Mouse (Mus musculus) heart, postnatal 0 days (tissue): ENCODE data around the gene Pgm5. TPM values are rescaled to one million over a fixed set of nuclear protein-coding genes. Genes with fewer than 3 reads are reported as not detected.

Experiments
- ATAC-seq: fragments of 200-750 bp; cut with Nextera tagmentation; 2 replicates; pipeline ENCODE4 v1.8.0; 2017; ENCODE audit warnings: low read depth, moderate number of reproducible peaks, moderate library complexity; ENCODE audit not compliant: insufficient read depth
- DNase-seq: peaks from one replicate; pipeline ENCODE4 v3.0.0-alpha.2; 2016; ENCODE audit warnings: low spot score
- H3K27ac ChIP-seq: fragments of 300-500 bp; sonication (generic); 2 replicates; pipeline ENCODE4 v1.5.1; 2014; ENCODE audit warnings: low read depth, mild to moderate bottlenecking
- H3K27me3 ChIP-seq: fragments of 300-500 bp; sonication (generic); 2 replicates; pipeline ENCODE4 v1.6.1; 2014; ENCODE audit warnings: low read length, mixed read lengths; ENCODE audit not compliant: control insufficient read depth, insufficient read depth
- H3K36me3 ChIP-seq: fragments of 300-500 bp; sonication (generic); replicated peaks from 2 replicates; pipeline ENCODE4 v1.6.1; 2014; ENCODE audit warnings: low read length, mixed read lengths; ENCODE audit not compliant: control insufficient read depth, insufficient read depth
- H3K4me1 ChIP-seq: fragments of 300-500 bp; sonication (generic); 2 replicates; pipeline ENCODE4 v1.6.1; 2014; ENCODE audit warnings: antibody characterized with exemption; ENCODE audit not compliant: control insufficient read depth, insufficient read depth
- H3K4me2 ChIP-seq: fragments of 300-500 bp; sonication (generic); 2 replicates; pipeline ENCODE4 v1.6.1; 2014; ENCODE audit warnings: low read depth, mild to moderate bottlenecking, low read length, moderate library complexity
- H3K4me3 ChIP-seq: fragments of 300-500 bp; sonication (generic); 2 replicates; pipeline ENCODE4 v1.5.1; 2014; ENCODE audit warnings: low read depth, low read length
- H3K9ac ChIP-seq: fragments of 300-500 bp; sonication (generic); replicated peaks from 2 replicates; pipeline ENCODE4 v1.6.1; 2014; ENCODE audit warnings: low read depth, low read length, mixed read lengths
- H3K9me3 ChIP-seq: fragments of 300-500 bp; sonication (generic); replicated peaks from 2 replicates; pipeline ENCODE4 v1.6.1; 2016; ENCODE audit warnings: low read length; ENCODE audit not compliant: control insufficient read depth
- CTCF ChIP-seq: IDR thresholded peaks from 2 replicates; pipeline ENCODE4 v1.5.1; 2016; ENCODE audit warnings: antibody characterized with exemption, control low read depth, low read depth
- EP300 ChIP-seq: IDR thresholded peaks from 2 replicates; pipeline ENCODE4 v1.6.1; 2016; ENCODE audit warnings: antibody characterized with exemption, low read depth
- WGBS: fragments of 180-500 bp; shearing (Covaris S2); extraction: QIAGEN DNeasy Blood & Tissue Kit; methylation state at CpG from one replicate; pipeline ENCODE4 v1.1.7; 2014; 5-methylcytosine and 5-hydroxymethylcytosine counted together
- polyA plus RNA-seq: library from polyadenylated mRNA; unstranded; fragments of >200 nt; fragmentation: Nextera tagmentation; extraction: Ambion mirVana; gene quantifications from 2 replicates; pipeline ENCODE4 v1.2.1, GENCODE M21; 2015
- total RNA-seq: library from RNA; depleted of rRNA; stranded (reverse); fragments of >200 nt; gene quantifications from 2 replicates; pipeline ENCODE4 v1.2.3, GENCODE M21; 2014; ENCODE audit warnings: low replicate concordance; rRNA removed

Pgm5 gene
- total and polyA plus RNA-seq, 2 experiments from 2014 or later, result 4.9 to 163 TPM

DNA sequence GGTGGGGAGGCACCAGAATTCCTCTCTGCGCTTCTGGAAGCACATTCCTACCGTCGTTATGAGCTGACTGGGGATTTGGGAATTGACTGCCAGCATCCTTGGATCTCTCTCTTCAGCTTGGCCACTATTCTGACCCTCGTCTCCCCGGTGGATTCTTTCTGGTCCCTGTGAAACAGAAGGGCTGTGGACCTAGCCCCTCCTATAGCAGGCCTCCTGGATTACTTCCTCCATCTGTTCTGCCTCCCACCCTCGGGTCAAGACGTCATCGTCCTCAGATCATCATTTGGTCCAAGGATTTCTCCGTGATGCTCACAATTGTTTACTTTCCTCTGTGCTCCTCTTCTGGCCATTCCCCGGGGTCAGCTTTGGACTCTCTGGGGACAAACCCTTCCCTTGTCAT lies 216.7 kb downstream of the Pgm5 start:
- Histone ChIP-seq H3K9ac (no peak overlapping the region), H3K4me2 (no peak overlapping the region), H3K27ac (no peak overlapping the region), H3K4me3 (no peak overlapping the region), H3K9me3 (no peaks in the 10 kb centered on the region), H3K4me1 (no peaks in the 10 kb centered on the region), H3K27me3 (no peaks in the 10 kb centered on the region), H3K36me3 (no peaks in the 10 kb centered on the region)
- WGBS, result 67% methylated on average over 10 of the region's 10 CpGs
- ATAC-seq, result no peak
- TF ChIP-seq CTCF (no peak), EP300 (no peak)
- DNase-seq, result no peak

DNA sequence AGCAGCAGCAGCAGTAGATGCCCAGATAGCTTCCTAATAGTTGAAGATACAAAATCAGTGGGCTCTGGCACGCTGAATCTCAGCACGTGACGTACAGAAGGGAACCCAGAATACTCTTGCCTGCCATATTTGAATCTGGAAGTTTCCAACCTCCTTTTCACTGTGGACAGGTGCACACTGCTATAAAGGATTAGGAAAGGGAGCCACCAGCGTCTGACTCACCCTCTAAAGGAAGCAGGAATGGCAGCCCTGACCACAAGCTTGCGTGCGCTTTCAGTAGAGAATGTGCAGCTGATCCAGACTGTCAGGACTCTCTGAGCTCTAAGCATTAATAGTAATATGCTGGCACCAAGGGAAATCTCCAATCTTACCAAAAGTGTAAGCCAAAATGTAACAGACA lies 220.7 kb downstream of the Pgm5 start:
- H3K9ac ChIP-seq, result no peak overlapping the region
- no peak overlapping the region for H3K4me3 ChIP-seq
- WGBS, result 87% methylated on average over 6 of the region's 6 CpGs
- no peak overlapping the region for H3K4me2 ChIP-seq
- no peak overlapping the region for H3K27ac ChIP-seq
- ATAC-seq, result no peak
- no peaks in the 10 kb centered on the region for H3K27me3 ChIP-seq
- no peaks in the 10 kb centered on the region for H3K4me1 ChIP-seq
- DNase-seq, result no peak
- no peaks in the 10 kb centered on the region for H3K9me3 ChIP-seq
- H3K36me3 ChIP-seq, result no peaks in the 10 kb centered on the region
- TF ChIP-seq CTCF (no peak), EP300 (no peak)

DNA sequence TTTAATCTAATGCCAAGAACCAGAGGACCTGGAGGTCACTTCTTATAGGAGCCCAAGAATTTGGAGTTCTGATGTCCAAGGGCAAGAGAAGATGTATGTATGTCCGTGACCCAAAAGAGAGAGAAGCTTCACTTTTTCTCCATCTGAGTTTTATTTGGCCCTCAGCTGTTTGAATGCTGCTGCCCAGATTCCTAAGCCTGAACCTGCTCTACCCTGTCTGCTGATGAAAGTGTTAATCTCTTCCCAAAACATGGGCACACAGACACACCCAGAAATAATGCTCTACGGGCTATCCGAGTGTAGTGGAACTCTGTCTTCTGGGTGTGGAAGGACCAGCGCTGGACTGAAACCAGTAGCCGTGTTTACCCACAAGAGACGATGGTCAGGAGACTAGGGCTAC lies 223.7 kb downstream of the Pgm5 start:
- Histone ChIP-seq H3K36me3 (no peaks in the 10 kb centered on the region), H3K27me3 (no peaks in the 10 kb centered on the region), H3K9me3 (no peaks in the 10 kb centered on the region), H3K27ac (no peak overlapping the region), H3K4me3 (no peak overlapping the region), H3K9ac (no peak overlapping the region), H3K4me2 (no peak overlapping the region), H3K4me1 (no peaks in the 10 kb centered on the region)
- WGBS, result 92% methylated on average over 6 of the region's 6 CpGs
- TF ChIP-seq EP300 (no peak), CTCF (no peak)
- ATAC-seq, result no peak
- DNase-seq, result no peak

DNA sequence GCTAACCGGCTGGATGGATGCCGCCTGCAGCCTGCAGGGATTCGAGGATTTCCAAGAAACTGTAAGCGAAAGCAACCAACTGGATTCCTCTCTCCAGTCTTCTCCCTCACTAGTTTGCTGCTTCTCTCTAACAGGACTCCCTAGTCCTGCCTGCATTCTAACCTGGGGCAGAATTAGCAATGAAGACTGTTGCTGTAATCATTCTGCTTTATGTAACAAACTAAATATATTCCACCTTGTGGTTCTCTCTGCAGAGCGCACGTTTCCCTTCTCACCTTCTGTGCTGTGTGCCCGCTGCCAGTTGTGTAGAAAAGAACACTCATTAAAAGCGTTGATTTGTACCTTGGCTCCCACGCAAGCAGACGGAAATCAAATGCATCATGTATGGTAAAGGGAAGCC lies 225.0 kb downstream of the Pgm5 start:
- DNase-seq, result no peak
- H3K4me3 ChIP-seq, result no peak overlapping the region
- no peaks in the 10 kb centered on the region for H3K9me3 ChIP-seq
- H3K27ac ChIP-seq, result no peak overlapping the region
- ATAC-seq, result no peak
- H3K27me3 ChIP-seq, result no peaks in the 10 kb centered on the region
- H3K4me1 ChIP-seq, result no peaks in the 10 kb centered on the region
- no peak overlapping the region for H3K4me2 ChIP-seq
- 74% methylated on average over 10 of the region's 10 CpGs for WGBS
- TF ChIP-seq EP300, result no peak
- TF ChIP-seq CTCF, result no peak
- H3K9ac ChIP-seq, result no peak overlapping the region
- no peaks in the 10 kb centered on the region for H3K36me3 ChIP-seq

DNA sequence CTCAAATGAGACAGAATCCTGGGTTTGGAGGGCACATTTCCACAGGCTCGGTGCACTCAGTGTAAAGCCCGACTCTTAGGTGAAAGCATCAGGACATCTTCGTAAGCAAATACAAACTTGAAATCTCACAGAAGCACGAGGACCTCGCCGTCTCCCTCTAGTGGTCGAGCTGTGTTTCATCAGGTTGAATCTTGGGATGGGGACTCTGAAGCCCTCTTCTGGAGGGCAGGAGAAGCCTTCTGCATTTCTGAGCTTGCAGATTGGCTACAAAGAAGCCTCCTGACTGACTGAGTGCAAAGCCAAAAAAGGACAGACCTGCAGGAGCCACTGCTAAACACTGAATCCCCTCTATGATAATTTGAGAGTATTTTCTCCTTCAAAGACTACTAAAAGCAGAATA lies 227.1 kb downstream of the Pgm5 start:
- DNase-seq, result peak; percentile 87
- TF ChIP-seq EP300, result no peak
- TF ChIP-seq CTCF, result peak; percentile 98
- no peaks in the 10 kb centered on the region for H3K36me3 ChIP-seq
- no peak overlapping the region for H3K4me3 ChIP-seq
- no peaks in the 10 kb centered on the region for H3K27me3 ChIP-seq
- H3K4me1 ChIP-seq, result no peaks in the 10 kb centered on the region
- H3K4me2 ChIP-seq, result no peak overlapping the region
- 5% methylated on average over 7 of the region's 7 CpGs for WGBS
- no peak overlapping the region for H3K27ac ChIP-seq
- H3K9me3 ChIP-seq, result no peaks in the 10 kb centered on the region
- peak; percentile 83 for ATAC-seq
- no peak overlapping the region for H3K9ac ChIP-seq

Other genes with a start within 250 kb of the Pgm5 start
- 0.08 and 0.46 TPM in 2 replicates for gene Tmem252, start 187.8 kb downstream of the Pgm5 start, total RNA-seq
- gene Tmem252, start 187.8 kb downstream of the Pgm5 start, polyA plus RNA-seq, result 2.8 and 3.2 TPM in 2 replicates
- gene Gm10053, start 13.8 kb upstream of the Pgm5 start, total RNA-seq, result 390 and 396 TPM in 2 replicates
- gene Gm10053, start 13.8 kb upstream of the Pgm5 start, polyA plus RNA-seq, result 1,580 and 1,639 TPM in 2 replicates
- gene Foxd4, start 39.3 kb upstream of the Pgm5 start, total RNA-seq, result not detected in 2 replicates
- gene Foxd4, start 39.3 kb upstream of the Pgm5 start, polyA plus RNA-seq, result not detected in 2 replicates
- 6.3 and 18.1 TPM in 2 replicates for gene Cbwd1, start 99.8 kb upstream of the Pgm5 start, total RNA-seq
- 12.8 and 13.5 TPM in 2 replicates for gene Cbwd1, start 99.8 kb upstream of the Pgm5 start, polyA plus RNA-seq
- gene Dock8, start 137.7 kb upstream of the Pgm5 start, total RNA-seq, result 1.3 and 6.0 TPM in 2 replicates
- 1.6 and 2.4 TPM in 2 replicates for gene Dock8, start 137.7 kb upstream of the Pgm5 start, polyA plus RNA-seq